Mouse (Mus musculus) intestine, embryonic 16.5 days (tissue): Measurements from ENCODE around the gene Gpr83. TPM values are rescaled to one million over a fixed set of nuclear protein-coding genes. Genes with fewer than 3 reads are reported as not detected.

Source experiments
- ATAC-seq: fragments of 200-750 bp; cut with Nextera tagmentation; 2 replicates; pipeline ENCODE4 v1.8.0; 2017; ENCODE audit warnings: moderate TSS enrichment, moderate library complexity
- H3K27ac ChIP-seq: fragments of 300-500 bp; sonication (generic); 2 replicates; pipeline ENCODE4 v1.5.1; 2014; ENCODE audit warnings: mild to moderate bottlenecking, low read length
- H3K27me3 ChIP-seq: fragments of 300-500 bp; sonication (generic); replicated peaks from 2 replicates; pipeline ENCODE4 v1.6.1; 2014; ENCODE audit warnings: low read length, control low read depth, mixed read lengths; ENCODE audit not compliant: control insufficient read depth, insufficient read depth
- H3K36me3 ChIP-seq: fragments of 300-500 bp; sonication (generic); 2 replicates; pipeline ENCODE4 v1.6.1; 2014; ENCODE audit warnings: low read length, control low read depth; ENCODE audit not compliant: control insufficient read depth, insufficient read depth
- H3K4me1 ChIP-seq: fragments of 300-500 bp; sonication (generic); 2 replicates; pipeline ENCODE4 v1.6.1; 2014; ENCODE audit warnings: low read length, control low read depth, mixed read lengths; ENCODE audit not compliant: control insufficient read depth, insufficient read depth
- H3K4me2 ChIP-seq: fragments of 300-500 bp; sonication (generic); 2 replicates; pipeline ENCODE4 v1.6.1; 2014; ENCODE audit warnings: low read depth, low read length, control low read depth
- H3K4me3 ChIP-seq: fragments of 300-500 bp; sonication (generic); 2 replicates; pipeline ENCODE4 v1.5.1; 2014; ENCODE audit warnings: mild to moderate bottlenecking, low read length
- H3K9ac ChIP-seq: fragments of 300-500 bp; sonication (generic); 2 replicates; pipeline ENCODE4 v1.6.1; 2014; ENCODE audit warnings: low read depth, low read length
- H3K9me3 ChIP-seq: fragments of 300-500 bp; sonication (generic); 2 replicates; pipeline ENCODE4 v1.6.1; 2016; ENCODE audit warnings: low read length, control low read depth; ENCODE audit not compliant: control insufficient read depth
- WGBS: fragments of 180-500 bp; shearing (Covaris S2); extraction: QIAGEN DNeasy Blood & Tissue Kit; methylation state at CpG from one replicate; pipeline ENCODE4 v1.1.7; 2014; 5-methylcytosine and 5-hydroxymethylcytosine counted together
- polyA plus RNA-seq: library from polyadenylated mRNA; unstranded; fragments of >200 nt; fragmentation: Nextera tagmentation; extraction: Ambion mirVana; gene quantifications from 2 replicates; pipeline ENCODE4 v1.2.1, GENCODE M21; 2015

Gpr83 gene
- polyA plus RNA-seq, 1 experiment from 2014 or later, result 0.32 TPM

DNA sequence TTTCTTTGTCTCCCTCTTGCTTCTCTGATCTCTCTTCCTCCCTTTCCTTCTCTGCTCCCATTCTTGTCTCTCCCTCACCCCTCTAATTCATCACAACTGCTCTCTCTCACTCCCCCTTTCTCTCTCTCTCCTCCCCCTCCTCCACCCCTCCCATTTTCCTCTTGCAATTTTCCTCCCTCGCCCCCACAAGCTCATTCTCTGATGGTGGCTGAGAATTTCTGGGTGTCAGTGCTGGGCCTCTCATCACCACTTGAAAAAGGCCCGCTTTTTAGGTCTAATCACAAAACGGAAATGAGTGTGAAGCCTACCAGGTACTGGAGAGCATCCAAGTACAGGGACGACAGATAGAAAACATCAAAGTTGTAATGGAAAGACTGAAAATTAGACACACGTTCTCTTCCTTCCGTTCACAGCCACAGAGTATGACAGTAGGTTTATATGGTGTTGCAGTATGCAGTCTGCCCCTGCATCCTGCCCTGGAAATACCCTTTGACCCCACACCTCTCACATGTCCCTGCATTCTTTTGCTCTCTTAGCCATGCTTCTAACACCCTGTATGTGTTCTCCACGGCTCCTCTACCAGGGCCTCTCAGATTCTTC lies 47.9 kb downstream of the Gpr83 start:
- no peaks in the 10 kb centered on the region for H3K36me3 ChIP-seq
- H3K27me3 ChIP-seq, result no peaks in the 10 kb centered on the region
- no peak overlapping the region for H3K4me3 ChIP-seq
- H3K27ac ChIP-seq, result no peak overlapping the region
- no peak overlapping the region for H3K9ac ChIP-seq
- WGBS, result 58% methylated on average over 7 of the region's 7 CpGs
- H3K4me1 ChIP-seq, result peaks cover 2% of the 10 kb centered on the region; the same call in 1 of the 2 replicates
- no peaks in the 10 kb centered on the region for H3K9me3 ChIP-seq
- no peak for ATAC-seq
- H3K4me2 ChIP-seq, result no peak overlapping the region

DNA sequence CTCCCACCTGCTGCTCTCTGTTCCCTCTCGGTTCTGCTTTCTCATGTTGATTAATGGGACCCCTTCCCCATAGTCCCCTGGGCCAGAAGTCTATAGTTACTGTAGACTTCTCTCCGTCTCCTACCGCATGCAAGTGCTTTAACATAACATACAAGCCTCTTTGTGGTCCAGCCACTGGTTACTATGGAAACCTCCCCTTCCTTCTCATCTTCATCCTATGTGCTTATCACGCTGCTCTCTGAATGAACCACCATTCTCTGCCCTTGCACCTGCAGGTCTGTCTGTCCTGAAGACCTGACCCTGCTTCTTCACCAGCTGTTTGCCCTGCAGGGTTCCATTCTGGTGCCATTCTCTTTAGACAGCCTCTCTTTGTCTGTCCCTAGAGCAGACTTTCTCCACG lies 50.0 kb downstream of the Gpr83 start:
- H3K27me3 ChIP-seq, result no peaks in the 10 kb centered on the region
- 46% methylated on average over 5 of the region's 5 CpGs for WGBS
- no peak overlapping the region for H3K9ac ChIP-seq
- H3K4me1 ChIP-seq, result peaks cover 2% of the 10 kb centered on the region; the same call in 1 of the 2 replicates
- H3K4me2 ChIP-seq, result no peak overlapping the region
- ATAC-seq, result no peak
- H3K27ac ChIP-seq, result no peak overlapping the region
- no peaks in the 10 kb centered on the region for H3K9me3 ChIP-seq
- H3K4me3 ChIP-seq, result no peak overlapping the region
- no peaks in the 10 kb centered on the region for H3K36me3 ChIP-seq

DNA sequence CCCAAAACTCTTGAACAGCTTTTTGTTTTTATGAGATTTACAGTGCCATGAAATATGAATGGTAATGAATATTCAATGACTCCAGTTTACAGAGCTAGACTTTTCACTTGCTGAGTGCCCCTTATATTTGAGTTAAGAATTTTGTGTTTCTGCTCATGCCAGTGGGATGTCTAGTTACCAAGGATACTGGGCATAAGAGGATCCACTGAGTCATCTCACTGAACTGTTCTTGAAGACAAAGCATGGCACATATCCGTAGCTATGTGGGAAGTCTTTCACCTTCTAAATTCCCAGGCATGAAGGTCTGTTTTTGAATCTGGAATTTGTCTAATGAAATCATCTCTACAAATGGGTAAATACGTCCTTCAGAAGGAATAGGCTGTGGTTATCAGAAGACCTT lies 52.0 kb downstream of the Gpr83 start:
- no peaks in the 10 kb centered on the region for H3K9me3 ChIP-seq
- H3K9ac ChIP-seq, result no peak overlapping the region
- no peak overlapping the region for H3K27ac ChIP-seq
- no peaks in the 10 kb centered on the region for H3K36me3 ChIP-seq
- H3K4me1 ChIP-seq, result peaks cover 2% of the 10 kb centered on the region; the same call in 1 of the 2 replicates
- no peak overlapping the region for H3K4me3 ChIP-seq
- H3K4me2 ChIP-seq, result no peak overlapping the region
- no peaks in the 10 kb centered on the region for H3K27me3 ChIP-seq
- ATAC-seq, result no peak
- WGBS, result 68% methylated on average over 2 of the region's 2 CpGs

DNA sequence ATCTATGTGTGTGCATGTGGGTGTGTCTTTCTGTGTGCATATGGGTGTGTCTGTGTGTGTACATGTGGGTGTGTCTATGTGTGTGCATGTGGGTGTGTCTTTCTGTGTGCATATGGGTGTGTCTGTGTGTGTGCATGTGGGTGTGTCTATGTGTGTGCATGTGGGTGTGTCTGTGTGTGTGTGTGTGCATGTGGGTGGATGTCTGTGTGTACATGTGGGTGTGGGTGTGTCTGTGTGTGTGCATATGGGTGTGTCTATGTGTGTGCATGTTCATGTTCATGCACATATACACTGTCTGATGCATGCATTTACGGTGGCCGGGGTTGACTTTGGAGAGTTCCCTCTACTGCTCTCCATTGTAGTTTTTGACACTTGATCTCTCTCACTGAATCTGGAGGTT lies 57.7 kb downstream of the Gpr83 start:
- no peak overlapping the region for H3K9ac ChIP-seq
- no peak for ATAC-seq
- no peaks in the 10 kb centered on the region for H3K9me3 ChIP-seq
- 0 out of 2 replicates have a peak, but pooled peaks cover 3% of the 10 kb centered on the region for H3K4me1 ChIP-seq
- 100% methylated on average over 2 of the region's 2 CpGs for WGBS
- no peak overlapping the region for H3K4me3 ChIP-seq
- H3K4me2 ChIP-seq, result no peak overlapping the region
- H3K27me3 ChIP-seq, result no peaks in the 10 kb centered on the region
- no peak overlapping the region for H3K27ac ChIP-seq
- no peaks in the 10 kb centered on the region for H3K36me3 ChIP-seq

DNA sequence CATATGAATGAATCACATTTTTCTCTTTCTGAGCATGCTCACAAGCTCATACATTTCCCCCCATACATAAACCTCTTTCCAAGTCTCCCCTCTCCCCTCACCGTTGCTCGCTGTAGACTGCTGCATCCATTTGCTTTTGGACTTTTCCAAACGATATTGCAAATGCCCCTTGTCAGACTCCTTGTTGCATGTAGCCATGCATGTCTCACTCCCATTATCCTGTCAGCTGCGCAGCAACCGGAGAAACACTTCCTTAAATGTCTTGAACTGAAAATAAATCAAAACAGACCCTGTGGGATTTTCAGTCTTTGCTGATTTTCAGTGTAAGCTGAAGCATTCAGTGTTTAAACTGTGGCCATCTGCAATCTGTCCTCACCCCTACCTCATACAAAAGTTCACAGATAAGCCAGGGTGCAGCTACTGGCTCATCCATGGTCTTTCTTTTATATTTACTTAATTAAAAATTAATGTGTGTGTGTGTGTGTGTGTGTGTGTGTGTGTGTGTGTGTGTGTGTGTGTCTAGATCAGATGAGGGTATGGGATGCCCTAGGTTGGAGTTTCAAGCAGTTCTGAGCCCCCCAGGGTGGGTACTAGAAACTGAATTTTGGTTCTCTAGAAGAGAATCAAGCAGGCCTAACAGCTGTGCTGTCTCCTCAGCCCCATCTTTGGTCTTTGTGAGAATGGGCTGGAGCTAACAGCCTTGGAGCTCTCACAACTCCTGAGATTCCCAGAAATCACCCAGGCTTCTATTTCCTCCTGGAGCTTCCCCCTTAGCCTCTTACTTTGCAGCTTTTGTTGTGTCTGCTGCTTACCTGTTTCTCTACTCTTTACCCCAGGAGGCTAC lies 59.0 kb downstream of the Gpr83 start:
- H3K4me1 ChIP-seq, result 0 out of 2 replicates have a peak, but pooled peaks cover 3% of the 10 kb centered on the region
- no peaks in the 10 kb centered on the region for H3K36me3 ChIP-seq
- H3K4me3 ChIP-seq, result no peak overlapping the region
- no peak overlapping the region for H3K4me2 ChIP-seq
- H3K9ac ChIP-seq, result no peak overlapping the region
- H3K27me3 ChIP-seq, result no peaks in the 10 kb centered on the region
- ATAC-seq, result no peak
- H3K27ac ChIP-seq, result no peak overlapping the region
- WGBS, result 46% methylated on average over 5 of the region's 5 CpGs
- H3K9me3 ChIP-seq, result no peaks in the 10 kb centered on the region

Other genes starting within 250 kb of the Gpr83 start
- gene Amotl1, start 215.2 kb upstream of the Gpr83 start, polyA plus RNA-seq, result 8.1 and 8.4 TPM in 2 replicates
- 0.21 TPM in 2 replicates for gene Piwil4, start 119.5 kb upstream of the Gpr83 start, polyA plus RNA-seq
- 4.6 and 5.2 TPM in 2 replicates for gene Fut4, start 107.8 kb upstream of the Gpr83 start, polyA plus RNA-seq
- not detected in 2 replicates for gene 1700012B09Rik, start 89.2 kb upstream of the Gpr83 start, polyA plus RNA-seq
- 16.0 and 17.3 TPM in 2 replicates for gene Mre11a, start 75.6 kb upstream of the Gpr83 start, polyA plus RNA-seq
- 38.2 and 43.4 TPM in 2 replicates for gene Ankrd49, start 75.4 kb upstream of the Gpr83 start, polyA plus RNA-seq
- not detected in 2 replicates for gene Izumo1r, start 43.7 kb downstream of the Gpr83 start, polyA plus RNA-seq
- gene Panx1, start 185.3 kb downstream of the Gpr83 start, polyA plus RNA-seq, result 27.8 and 30.3 TPM in 2 replicates